Mouse (Mus musculus) G1E-ER4 (cell line): ENCODE measurements around the gene Hpcal1. TPM values are rescaled to one million over a fixed set of nuclear protein-coding genes. Genes with fewer than 3 reads are reported as not detected.

Source experiments
- GATA1 ChIP-seq: IDR thresholded peaks from one replicate; pipeline ENCODE4 v1.8.0; 2012; ENCODE audit warnings: low read length, inconsistent platforms
- polyA plus RNA-seq: library from polyadenylated mRNA; stranded (reverse); fragments of >175 nt; gene quantifications from 2 replicates; pipeline ENCODE4 v1.2.3, GENCODE M21; 2012

Hpcal1 gene
- polyA plus RNA-seq, 1 experiment: not detected

- TF ChIP-seq GATA1: no peak
Measured at GRCm38 (mm10) chr12:17673729-17674128, 16.9 kb upstream of the Hpcal1 start.

GRCm38 (mm10) chr12:17674182-17674812 is 16.4 kb upstream of the Hpcal1 start:
- TF ChIP-seq GATA1: no peak

GRCm38 (mm10) chr12:17677743-17678142 is 12.9 kb upstream of the Hpcal1 start:
- no peak for TF ChIP-seq GATA1

- no peak for TF ChIP-seq GATA1
Measured at GRCm38 (mm10) chr12:17679571-17679970, 11.1 kb upstream of the Hpcal1 start.

- no peak for TF ChIP-seq GATA1
Measured at GRCm38 (mm10) chr12:17682161-17682560, 8.5 kb upstream of the Hpcal1 start.

- no peak for TF ChIP-seq GATA1
Measured at GRCm38 (mm10) chr12:17684315-17684714, 6.3 kb upstream of the Hpcal1 start.

GRCm38 (mm10) chr12:17686116-17686515 is 4.5 kb upstream of the Hpcal1 start:
- TF ChIP-seq GATA1: no peak

GRCm38 (mm10) chr12:17688913-17689312 is 1.7 kb upstream of the Hpcal1 start:
- TF ChIP-seq GATA1: no peak

DNA sequence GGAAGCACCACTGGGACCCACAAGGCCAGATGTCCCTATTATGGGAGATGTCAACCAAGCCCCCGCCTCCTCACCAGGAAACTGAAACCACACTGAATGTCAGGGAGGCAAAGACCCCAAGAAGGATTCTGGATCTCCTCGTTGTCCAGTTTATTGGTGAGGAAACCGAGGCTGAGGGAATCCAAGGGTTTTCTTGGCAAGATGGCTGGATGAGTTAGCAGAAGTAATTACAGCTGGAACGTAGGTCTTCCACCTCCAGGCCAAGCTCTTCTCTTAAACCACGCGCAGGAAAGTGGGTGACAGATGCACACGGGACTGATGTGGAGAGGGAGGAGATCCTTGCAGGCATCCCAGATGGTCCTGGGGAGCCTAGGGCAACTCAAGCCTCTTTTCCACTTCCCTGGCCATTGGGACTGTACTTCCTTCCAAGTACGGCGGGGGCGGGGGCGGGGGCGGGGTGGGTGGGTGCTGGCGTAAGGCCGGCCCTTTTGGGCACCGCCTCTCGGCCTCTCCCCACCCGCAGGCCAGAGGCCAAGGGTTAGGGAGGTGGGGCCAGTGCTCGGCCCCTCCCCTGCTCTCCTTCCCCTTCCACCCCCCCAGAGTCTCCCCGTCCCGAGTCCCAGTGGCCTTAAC is 609 bp upstream of the Hpcal1 start:
- TF ChIP-seq GATA1: no peak

GRCm38 (mm10) chr12:17691320-17691876 is 742 bp downstream of the Hpcal1 start:
- TF ChIP-seq GATA1: no peak

DNA sequence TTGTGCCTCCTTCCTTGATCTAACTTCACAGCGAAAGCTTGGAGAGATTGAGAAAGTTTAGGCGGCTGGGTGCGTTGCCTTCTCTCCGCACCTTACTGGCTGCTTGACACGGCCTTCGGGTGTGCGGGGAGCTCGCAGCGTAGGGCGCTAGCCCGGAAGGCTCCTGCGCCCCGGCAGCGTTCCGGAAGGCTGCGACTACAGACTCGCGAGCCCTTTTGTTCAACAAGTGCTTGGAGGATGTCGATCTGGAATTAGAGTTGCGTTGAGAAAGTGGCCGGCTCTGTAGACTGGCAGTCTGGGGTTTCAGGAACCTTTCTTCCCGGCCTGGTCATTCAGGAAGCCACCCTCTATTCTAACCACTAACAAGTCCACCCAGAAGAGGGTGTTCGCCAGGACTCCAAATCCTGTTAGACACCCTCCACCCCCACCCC is 1.2 kb downstream of the Hpcal1 start:
- TF ChIP-seq GATA1: no peak

- no peak for TF ChIP-seq GATA1
Measured at GRCm38 (mm10) chr12:17692356-17692755, 1.7 kb downstream of the Hpcal1 start.

DNA sequence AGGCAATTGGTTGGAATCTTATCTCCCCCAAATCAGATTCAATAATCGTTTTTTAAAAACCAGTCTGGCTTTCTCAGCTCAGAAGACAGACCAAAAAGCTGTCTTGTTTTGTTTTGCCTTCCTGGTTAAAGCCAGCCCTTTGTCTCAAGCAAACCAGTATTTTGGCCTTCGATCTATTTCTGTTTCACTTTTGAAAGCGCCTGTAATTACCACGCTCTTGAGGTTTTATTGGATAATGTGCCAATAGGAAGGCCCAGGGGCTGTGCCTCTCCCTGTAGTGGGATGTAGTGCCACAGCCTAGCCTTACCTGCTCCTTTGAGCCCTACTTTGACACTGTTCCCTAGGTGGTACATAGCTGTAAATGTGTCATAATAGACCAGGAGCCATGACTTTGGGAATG is 2.3 kb downstream of the Hpcal1 start:
- no peak for TF ChIP-seq GATA1

- no peak for TF ChIP-seq GATA1
Measured at GRCm38 (mm10) chr12:17694589-17695115, 4.0 kb downstream of the Hpcal1 start.

- no peak for TF ChIP-seq GATA1
Measured at GRCm38 (mm10) chr12:17696395-17696794, 5.7 kb downstream of the Hpcal1 start.

- no peak for TF ChIP-seq GATA1
Measured at GRCm38 (mm10) chr12:17698934-17699333, 8.3 kb downstream of the Hpcal1 start.

DNA sequence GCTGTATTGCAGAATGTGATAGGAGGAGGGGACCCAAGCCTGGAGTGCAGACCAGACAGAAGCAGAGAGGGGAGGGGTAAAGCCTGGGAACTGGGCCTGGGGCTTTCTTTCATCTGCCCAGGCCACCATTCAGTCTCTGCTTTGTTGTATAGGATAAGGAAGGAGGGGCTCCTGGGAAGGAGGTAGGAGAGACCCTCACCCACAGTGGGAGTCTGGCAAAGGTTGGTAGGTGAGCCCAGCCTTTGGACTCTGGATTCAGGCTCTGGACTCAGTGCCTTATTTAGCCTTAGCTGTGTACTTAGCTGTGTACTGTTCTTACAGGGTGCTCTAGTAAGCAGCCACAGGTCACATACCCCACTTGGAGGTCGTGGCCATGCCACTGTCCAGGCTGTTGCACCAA is 8.8 kb downstream of the Hpcal1 start:
- TF ChIP-seq GATA1: no peak
